Mouse (Mus musculus) liver, adult 2 months (tissue): ENCODE results near the gene Gm28635.

Experiments used
- CTCF ChIP-seq: fragments of 200-500 bp; IDR thresholded peaks from 2 replicates; pipeline ENCODE4 v1.5.1; 2011; ENCODE audit warnings: low read depth, low read length, control low read depth
- POLR2A ChIP-seq: fragments of 200-500 bp; IDR thresholded peaks from 2 replicates; pipeline ENCODE4 v1.6.1; 2011; ENCODE audit warnings: low read length, control low read depth; ENCODE audit not compliant: insufficient read depth; ENCODE audit errors: extremely low read depth

- TF ChIP-seq CTCF (no peak), POLR2A (no peak)
Measured at GRCm38 (mm10) chr2:84637452-84638165, 40.2 kb downstream of the Gm28635 start.
